Mouse (Mus musculus) bone marrow macrophage, adult 2 months (primary cell): ENCODE results near the gene Sspn.

Source experiments
- CTCF ChIP-seq: IDR thresholded peaks from 2 replicates; pipeline ENCODE4 v1.5.1; 2012; ENCODE audit warnings: low read depth, mild to moderate bottlenecking, low read length, moderate library complexity
- POLR2A ChIP-seq: IDR thresholded peaks from 2 replicates; pipeline ENCODE4 v1.6.1; 2012; ENCODE audit warnings: mild to moderate bottlenecking, low read depth, low read length, borderline replicate concordance

DNA sequence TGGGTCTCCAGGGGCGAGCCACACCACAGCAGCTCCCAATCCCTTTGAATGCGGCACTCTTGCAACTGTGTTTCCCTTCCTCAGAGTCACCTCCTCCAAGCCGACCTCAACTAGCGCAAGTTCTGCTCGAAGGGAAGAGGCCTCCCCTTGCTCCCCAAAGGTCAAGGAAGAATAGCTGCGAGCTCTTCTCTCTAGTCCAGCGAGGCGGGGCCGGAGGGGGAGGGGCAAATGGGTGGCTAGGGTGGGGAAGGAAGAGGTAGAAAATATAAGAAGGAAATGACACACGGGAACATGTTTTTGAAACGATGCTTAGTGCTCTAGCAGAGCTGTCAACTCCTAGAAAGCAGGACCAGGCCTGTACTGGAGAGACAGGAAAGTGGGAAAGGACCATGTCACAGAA lies 61.1 kb downstream of the Sspn start:
- no peak for TF ChIP-seq CTCF
- no peak for TF ChIP-seq POLR2A
